Mouse (Mus musculus) Patski (cell line): ENCODE data around the gene Sh3bgrl3. TPM values are rescaled to one million over a fixed set of nuclear protein-coding genes. Genes with fewer than 3 reads are reported as not detected.

Experiments used
- ATAC-seq: fragments of 100-300 bp; one replicate; pipeline ENCODE4 v1.8.0; 2021
- CTCF ChIA-PET: fragments of 350-600 bp; sonication (Branson Sonifier 250); formaldehyde crosslinking; loops from one replicate; lab custom pipeline; 2022; ENCODE audit warnings: inconsistent platforms; lab: Charles Lee
- POLR2A ChIA-PET: fragments of 350-600 bp; sonication (Branson Sonifier 250); formaldehyde crosslinking; loops from one replicate; lab custom pipeline; 2022; ENCODE audit warnings: antibody characterized with exemption, inconsistent platforms; lab: Charles Lee
- DNase-seq: peaks from one replicate; pipeline ENCODE4 v3.0.0-alpha.2; 2011; ENCODE audit warnings: low read depth, low spot score
- H3K27me3 ChIP-seq: fragments of 371-371 bp; one replicate; pipeline ENCODE4 v1.5.1; 2021
- CTCF ChIP-seq: fragments of 100-300 bp; IDR thresholded peaks from one replicate; pipeline ENCODE4 v1.5.1; 2021
- in situ Hi-C: fragments of 300-500 bp; cut with MboI; formaldehyde crosslinking; loops from 3 replicates; pipeline ENCODE4 v1.11.1; 2018; ENCODE audit warnings: low pct_unique_long_range_greater_than_20kb, mixed read lengths
- polyA plus RNA-seq: library from polyadenylated mRNA; unstranded; gene quantifications from one replicate; pipeline ENCODE4 v1.2.3, GENCODE M21; 2021

Sh3bgrl3 gene
- polyA plus RNA-seq, 1 experiment from 2014 or later: 207 TPM

GRCm38 (mm10) chr4:134132117-134132516, 3.5 kb upstream of the Sh3bgrl3 start:
- ATAC-seq (no peak), DNase-seq (no peak)
- H3K27me3 ChIP-seq: no peaks in the 10 kb centered on the region
- TF ChIP-seq CTCF: no peak
- in situ Hi-C loops: no loop called here
- POLR2A ChIA-PET: no interaction called here
- CTCF ChIA-PET: no interaction called here

GRCm38 (mm10) chr4:134129482-134129881, 893 bp upstream of the Sh3bgrl3 start:
- in situ Hi-C loops: no loop called here
- ChIA-PET CTCF (no interaction called here), POLR2A (interaction anchor here (1.4 kb wide), 1 partner anchor 25 kb away, joined by 4 read pairs; no protein-coding TSS in a partner anchor)
- TF ChIP-seq CTCF: no peak
- ATAC-seq (no peak), DNase-seq (no peak)
- no peaks in the 10 kb centered on the region for H3K27me3 ChIP-seq

GRCm38 (mm10) chr4:134128983-134129362, 384 bp upstream of the Sh3bgrl3 start:
- ChIA-PET POLR2A (interaction anchor here (0.6 to 1.4 kb wide), 3 partner anchors 8 to 129 kb away, joined by 3 to 5 read pairs (median 4); no protein-coding TSS in a partner anchor), CTCF (no interaction called here)
- ATAC-seq (no peak), DNase-seq (no peak)
- no peaks in the 10 kb centered on the region for H3K27me3 ChIP-seq
- in situ Hi-C loops: no loop called here
- TF ChIP-seq CTCF: no peak

- in situ Hi-C loops: no loop called here
- POLR2A ChIA-PET: interaction anchor here (0.9 to 1.3 kb wide), 4 partner anchors 10 to 28 kb away, joined by 3 to 5 read pairs (median 3); no protein-coding TSS in a partner anchor
Observed at GRCm38 (mm10) chr4:134127793-134128192, 796 bp downstream of the Sh3bgrl3 start.

DNA sequence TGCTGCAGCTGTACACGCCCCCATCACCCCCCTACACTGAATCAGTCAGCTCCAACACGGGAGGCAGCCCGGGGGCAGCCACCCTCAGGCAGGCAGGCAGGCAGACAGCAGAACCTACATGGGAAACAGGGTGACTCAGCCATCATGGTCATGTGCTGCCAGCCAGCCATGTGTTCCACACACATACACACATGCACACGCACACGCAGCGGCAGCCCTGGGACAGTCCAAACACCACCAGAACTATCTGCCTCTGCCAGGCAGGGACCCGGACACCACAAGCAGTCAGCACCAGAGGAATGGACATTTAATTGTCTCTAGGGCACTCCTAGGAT, 1.5 kb downstream of the Sh3bgrl3 start:
- TF ChIP-seq CTCF: no peak
- no peaks in the 10 kb centered on the region for H3K27me3 ChIP-seq
- in situ Hi-C loops: no loop called here
- DNase-seq (no peak), ATAC-seq (peak; percentile 14)
- CTCF ChIA-PET: no interaction called here
- POLR2A ChIA-PET: interaction anchor here (1.0 kb wide), 1 partner anchor 27 kb away, joined by 3 read pairs; no protein-coding TSS in a partner anchor

More at GRCm38 (mm10) chr4:134127793-134128192, 796 bp downstream of the Sh3bgrl3 start:
- H3K27me3 ChIP-seq: no peaks in the 10 kb centered on the region
- no peak for TF ChIP-seq CTCF
- DNase-seq (no peak), ATAC-seq (no peak)
- CTCF ChIA-PET: no interaction called here

DNA sequence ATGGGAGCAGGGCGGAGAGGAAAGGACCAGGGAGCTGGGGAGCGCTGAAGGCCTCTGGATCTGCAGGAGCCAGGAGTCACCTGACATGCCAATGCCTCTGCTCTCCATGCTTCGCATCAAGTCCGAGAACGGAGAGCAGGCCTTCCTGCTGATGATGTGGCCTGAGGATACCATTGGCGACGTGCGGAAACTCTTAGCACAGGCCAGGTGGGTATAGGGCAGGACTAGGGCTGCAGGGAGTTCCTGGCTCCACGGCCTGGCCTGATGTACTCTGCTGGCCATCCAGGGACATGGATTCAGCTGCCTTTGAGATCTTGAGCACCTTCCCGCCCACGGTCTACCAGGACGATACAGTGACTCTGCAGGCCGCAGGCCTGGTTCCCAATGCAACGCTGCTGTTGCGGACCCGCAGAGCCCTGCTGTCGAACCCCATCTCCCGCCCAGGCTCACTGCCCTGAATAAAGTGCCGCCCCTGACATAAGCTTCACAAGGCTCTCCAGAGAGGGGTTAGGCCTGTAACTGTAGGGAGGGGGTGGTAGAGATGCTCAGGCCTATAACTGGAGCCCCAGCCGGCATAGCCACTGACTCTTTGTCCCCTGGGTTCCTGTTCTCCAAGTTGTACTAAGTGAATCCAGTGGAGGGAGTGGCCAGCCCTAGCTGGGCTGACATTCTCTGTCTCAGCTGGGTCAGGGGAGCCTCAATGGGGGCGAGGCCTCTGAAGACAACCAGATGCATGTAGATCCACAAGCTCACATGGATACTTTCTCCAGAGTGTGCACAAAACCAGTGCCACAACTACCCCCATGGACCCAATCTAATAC, 2.1 kb downstream of the Sh3bgrl3 start:
- in situ Hi-C loops: no loop called here
- DNase-seq (no peak), ATAC-seq (no peak)
- H3K27me3 ChIP-seq: no peaks in the 10 kb centered on the region
- CTCF ChIA-PET: no interaction called here
- POLR2A ChIA-PET: no interaction called here
- TF ChIP-seq CTCF: no peak

DNA sequence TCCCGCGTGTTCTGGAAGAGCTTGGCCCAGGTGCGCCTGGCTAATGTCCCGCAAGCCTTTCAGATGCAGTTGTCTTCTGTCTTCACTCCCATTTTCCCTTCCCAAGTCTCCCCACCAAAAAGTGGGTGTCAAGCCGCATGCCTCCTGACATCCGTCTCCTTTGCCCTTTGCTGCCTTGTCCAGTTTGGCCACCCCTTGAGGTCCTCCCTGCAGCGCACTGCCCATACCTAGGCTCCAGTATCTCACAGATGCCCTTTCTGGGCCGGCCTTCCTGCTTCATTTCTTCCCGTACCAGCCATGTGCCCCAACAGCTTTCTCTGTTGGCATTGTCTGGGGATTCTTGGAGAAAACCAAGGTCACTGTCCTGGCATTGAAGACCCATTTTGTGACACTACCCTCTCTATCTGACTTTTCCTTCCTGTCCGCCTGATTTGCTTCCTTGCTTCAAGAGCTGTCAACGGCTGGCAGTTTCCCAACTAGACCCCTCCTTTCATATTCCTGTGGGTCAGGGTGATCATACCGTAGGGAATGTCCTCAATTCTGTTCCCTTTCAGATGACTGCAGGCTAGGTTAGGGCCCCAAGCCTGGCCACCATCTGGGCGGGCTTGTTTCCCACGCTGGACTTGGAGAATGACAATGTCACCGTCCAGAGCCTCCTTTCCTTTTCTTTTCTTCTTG, 3.1 kb downstream of the Sh3bgrl3 start:
- TF ChIP-seq CTCF: no peak
- DNase-seq: no peak
- ChIA-PET CTCF (no interaction called here), POLR2A (no interaction called here)
- no peak for ATAC-seq
- in situ Hi-C loops: no loop called here
- no peaks in the 10 kb centered on the region for H3K27me3 ChIP-seq

DNA sequence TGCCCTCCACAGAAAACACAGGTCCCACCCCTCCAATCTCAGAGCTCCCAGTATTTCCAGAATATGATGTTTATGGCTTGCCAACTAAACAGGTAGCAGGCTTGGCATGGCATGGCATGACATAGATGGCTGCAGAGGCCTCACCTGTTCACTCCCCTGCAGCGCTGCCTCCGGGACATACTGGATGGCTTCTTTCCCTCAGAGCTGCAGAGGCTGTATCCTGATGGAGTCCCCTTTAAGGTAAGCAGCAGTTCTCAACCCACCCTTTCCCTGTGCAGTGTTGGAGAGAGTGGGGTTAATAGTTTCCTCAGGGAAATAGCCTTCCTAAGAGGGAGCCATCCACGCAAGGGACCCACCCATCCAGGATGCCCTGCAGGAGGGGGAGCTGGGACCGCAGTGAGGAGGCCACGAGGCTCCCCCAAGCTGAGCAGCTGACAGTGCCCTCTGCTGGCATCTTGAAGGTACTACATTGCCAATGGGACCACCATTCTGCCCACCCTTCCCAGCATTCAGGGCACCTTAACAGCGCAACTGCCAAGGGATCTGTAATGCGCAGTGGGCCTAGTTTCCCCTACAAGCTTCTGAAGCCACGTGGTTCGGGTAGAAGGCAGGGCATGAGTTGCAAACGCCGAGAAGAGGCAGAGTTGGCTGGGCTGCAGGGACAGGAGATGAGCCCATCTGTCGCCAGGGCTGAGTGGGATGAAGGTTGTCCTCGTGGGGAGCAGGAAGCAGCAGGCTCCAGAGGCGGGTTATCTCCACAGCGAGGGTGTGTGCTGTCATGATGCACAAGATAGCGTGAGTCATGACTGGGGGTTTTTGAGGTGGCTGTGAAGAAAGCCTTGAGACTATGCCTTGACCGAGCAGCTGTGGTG, 4.7 kb downstream of the Sh3bgrl3 start:
- in situ Hi-C loops: no loop called here
- ChIA-PET CTCF (interaction anchor here (0.8 to 1.7 kb wide), 4 partner anchors 11 to 28 kb away, joined by 3 read pairs; no protein-coding TSS in a partner anchor), POLR2A (interaction anchor here (0.5 kb wide), 1 partner anchor 1229 kb away, joined by 3 read pairs; no protein-coding TSS in a partner anchor)
- ATAC-seq: no peak
- DNase-seq: no peak
- no peak for TF ChIP-seq CTCF
- H3K27me3 ChIP-seq: no peaks in the 10 kb centered on the region

DNA sequence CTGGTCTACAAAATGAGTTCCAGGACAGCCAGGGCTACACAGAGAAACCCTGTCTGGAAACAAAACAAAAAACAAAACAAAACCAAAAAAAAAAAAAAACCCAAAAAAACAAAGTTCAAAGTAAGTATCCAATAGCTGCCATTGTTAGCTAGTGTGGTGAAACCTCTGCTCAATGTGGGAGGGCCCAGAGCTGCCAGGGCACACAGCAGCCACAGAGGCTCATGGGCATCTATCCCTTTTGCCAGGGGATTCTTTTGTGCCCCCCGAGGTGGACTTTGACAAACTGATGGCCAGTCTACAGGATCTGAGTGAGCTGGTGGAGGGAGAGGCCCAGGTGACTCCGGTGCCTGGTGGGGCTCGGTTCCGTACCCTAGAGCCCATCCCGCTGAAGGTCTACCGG, 5.4 kb downstream of the Sh3bgrl3 start:
- TF ChIP-seq CTCF: no peak
- ChIA-PET POLR2A (no interaction called here), CTCF (interaction anchor here (1.0 to 1.7 kb wide), 4 partner anchors 10 to 31 kb away, joined by 3 read pairs; no protein-coding TSS in a partner anchor)
- in situ Hi-C loops: no loop called here
- ATAC-seq (no peak), DNase-seq (no peak)
- no peaks in the 10 kb centered on the region for H3K27me3 ChIP-seq

DNA sequence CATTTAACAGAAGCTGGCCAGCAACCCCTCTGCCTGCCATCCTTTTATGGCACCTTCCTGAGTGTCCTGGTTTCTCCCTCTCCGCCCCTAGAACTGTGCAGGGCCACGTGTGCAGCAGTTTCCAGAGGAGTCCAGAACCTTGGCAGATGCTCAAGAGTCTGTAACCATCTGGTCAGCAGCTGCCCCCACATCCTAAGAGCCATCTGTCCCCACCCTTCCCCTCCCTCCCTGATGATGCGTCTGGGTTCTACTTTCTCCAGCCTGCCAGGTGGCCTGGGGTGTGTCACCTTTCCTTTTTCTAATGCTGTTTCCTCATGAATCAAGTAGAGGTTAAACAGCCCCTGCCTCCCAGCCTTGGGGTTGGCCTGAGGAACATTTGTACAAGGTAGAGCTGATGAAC, 6.3 kb downstream of the Sh3bgrl3 start:
- no peaks in the 10 kb centered on the region for H3K27me3 ChIP-seq
- ChIA-PET CTCF (interaction anchor here (1.4 kb wide), 1 partner anchor 30 kb away, joined by 3 read pairs; no protein-coding TSS in a partner anchor), POLR2A (interaction anchor here (0.9 kb wide), 1 partner anchor 27 kb away, joined by 4 read pairs; the partner anchor contains the start of gene Cd52)
- in situ Hi-C loops: no loop called here
- no peak for ATAC-seq
- no peak for DNase-seq
- no peak for TF ChIP-seq CTCF
